Mouse (Mus musculus): ENCODE measurements at regions not wholly inside any gene's neighbourhood (a gene's known extent, or its start where the extent isn't known, plus 50 kb on each side); places are given as distances from the start of the nearest gene placed in this dataset.

DNA sequence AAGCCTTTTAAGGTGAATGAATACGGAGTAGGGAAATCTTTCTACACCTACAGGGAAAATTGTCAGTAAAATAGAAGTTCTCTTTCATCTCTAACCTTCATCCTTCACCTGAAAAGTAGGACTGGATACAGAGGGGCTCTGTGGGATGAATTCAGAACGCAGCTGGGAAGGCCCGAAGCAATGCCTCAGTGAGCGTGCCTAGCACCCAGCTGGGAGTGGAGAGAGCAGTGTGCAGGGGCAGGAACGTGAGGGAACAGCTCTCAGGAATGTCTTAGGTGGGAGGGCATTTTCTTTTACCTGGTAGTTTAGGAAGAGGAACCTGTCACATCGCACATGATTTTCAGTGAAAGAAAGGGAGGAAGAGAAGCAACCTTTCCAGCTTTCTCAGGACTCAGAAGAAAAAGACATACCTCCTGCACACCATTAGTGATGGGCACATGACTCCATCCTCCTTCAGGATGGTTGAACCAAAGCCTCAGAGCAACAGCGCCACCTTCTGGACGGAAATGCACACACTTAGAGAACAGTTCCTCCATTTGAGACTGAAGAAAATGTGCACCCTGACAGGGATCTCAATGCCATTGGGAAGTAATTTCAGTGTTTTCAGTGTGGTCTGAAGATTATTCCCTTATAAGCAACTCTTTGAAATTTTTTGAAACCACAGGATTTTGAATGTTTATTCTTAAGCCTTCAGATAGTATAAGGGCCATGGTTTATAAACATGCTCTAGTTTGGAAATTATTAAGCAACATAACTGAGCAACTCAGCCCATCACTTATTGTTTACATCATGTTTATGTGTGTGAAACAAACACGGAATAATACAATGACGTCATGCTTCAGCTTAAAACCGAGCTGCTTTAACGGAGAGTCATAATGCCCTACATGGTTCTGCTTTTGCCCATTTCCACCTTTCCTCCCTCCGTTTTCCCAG is 68.9 kb downstream of the AI429214 start:
- no peak for TF ChIP-seq CTCF (IDR thresholded peaks at IDR 0.05; ENCODE audit: borderline replicate concordance, control insufficient read depth, extremely low read depth, insufficient read depth, low read length, poor library complexity)
- TF ChIP-seq POLR2A (IDR thresholded peaks at IDR 0.05; ENCODE audit: control insufficient read depth, extremely low read depth, insufficient read depth, low read length, poor library complexity): no peak

Data from thymus, adult 2 months (tissue).